Mouse (Mus musculus) hindbrain, embryonic 14.5 days (tissue): ENCODE measurements around the gene Pabpc6. TPM values are rescaled to one million over a fixed set of nuclear protein-coding genes. Genes with fewer than 3 reads are reported as not detected.

Source experiments
- ATAC-seq: fragments of 200-750 bp; cut with Nextera tagmentation; 2 replicates; pipeline ENCODE4 v1.8.0; 2017; ENCODE audit warnings: moderate number of reproducible peaks, mild to moderate bottlenecking, moderate TSS enrichment, moderate library complexity; ENCODE audit not compliant: low FRiP score
- DNase-seq: peaks from one replicate; pipeline ENCODE4 v3.0.0-alpha.2; 2015; ENCODE audit warnings: low spot score
- H3K27ac ChIP-seq: fragments of 300-500 bp; sonication (generic); 2 replicates; pipeline ENCODE4 v1.5.1; 2014; ENCODE audit warnings: mild to moderate bottlenecking, moderate library complexity
- H3K27me3 ChIP-seq: fragments of 300-500 bp; sonication (generic); 2 replicates; pipeline ENCODE4 v1.6.1; 2014; ENCODE audit warnings: mild to moderate bottlenecking, low read length, mixed read lengths; ENCODE audit not compliant: control insufficient read depth, insufficient read depth
- H3K36me3 ChIP-seq: fragments of 300-500 bp; sonication (generic); replicated peaks from 2 replicates; pipeline ENCODE4 v1.6.1; 2014; ENCODE audit not compliant: control insufficient read depth, insufficient read depth
- H3K4me1 ChIP-seq: fragments of 300-500 bp; sonication (generic); replicated peaks from 2 replicates; pipeline ENCODE4 v1.6.1; 2014; ENCODE audit warnings: antibody characterized with exemption, low read length, mixed read lengths; ENCODE audit not compliant: control insufficient read depth, insufficient read depth
- H3K4me2 ChIP-seq: fragments of 300-500 bp; sonication (generic); replicated peaks from 2 replicates; pipeline ENCODE4 v1.6.1; 2014; ENCODE audit warnings: mild to moderate bottlenecking, moderate library complexity
- H3K4me3 ChIP-seq: fragments of 300-500 bp; sonication (generic); replicated peaks from 2 replicates; pipeline ENCODE4 v1.5.1; 2014; ENCODE audit warnings: mild to moderate bottlenecking, low read length
- H3K9ac ChIP-seq: fragments of 300-500 bp; sonication (generic); 2 replicates; pipeline ENCODE4 v1.6.1; 2014
- H3K9me3 ChIP-seq: fragments of 300-500 bp; sonication (generic); 2 replicates; pipeline ENCODE4 v1.6.1; 2016; ENCODE audit warnings: low read length; ENCODE audit not compliant: control insufficient read depth
- WGBS: fragments of 180-500 bp; shearing (Covaris S2); extraction: QIAGEN DNeasy Blood & Tissue Kit; methylation state at CpG from one replicate; pipeline ENCODE4 v1.1.7; 2014; 5-methylcytosine and 5-hydroxymethylcytosine counted together
- polyA plus RNA-seq: library from polyadenylated mRNA; unstranded; fragments of >200 nt; fragmentation: Nextera tagmentation; extraction: Ambion mirVana; gene quantifications from 2 replicates; pipeline ENCODE4 v1.2.1, GENCODE M21; 2014

The Pabpc6 gene
- polyA plus RNA-seq, 1 experiment from 2014 or later, result not detected

GRCm38 (mm10) chr17:9667955-9668354, 1.6 kb downstream of the Pabpc6 start:
- Histone ChIP-seq H3K4me2 (no peak overlapping the region), H3K36me3 (no peaks in the 10 kb centered on the region), H3K9ac (no peak overlapping the region), H3K27ac (no peak overlapping the region), H3K4me3 (no peak overlapping the region), H3K4me1 (no peaks in the 10 kb centered on the region), H3K9me3 (peaks cover 7% of the 10 kb centered on the region; the same call in 1 of the 2 replicates), H3K27me3 (no peaks in the 10 kb centered on the region)
- DNase-seq, result no peak
- no peak for ATAC-seq
- WGBS, result 86% methylated on average over 9 of the region's 9 CpGs

- Histone ChIP-seq H3K27me3 (no peaks in the 10 kb centered on the region), H3K9me3 (no peaks in the 10 kb centered on the region), H3K9ac (no peak overlapping the region), H3K4me2 (no peak overlapping the region), H3K36me3 (no peaks in the 10 kb centered on the region), H3K4me1 (no peaks in the 10 kb centered on the region), H3K4me3 (no peak overlapping the region), H3K27ac (no peak overlapping the region)
- 93% methylated on average over 5 of the region's 5 CpGs for WGBS
- DNase-seq (no peak), ATAC-seq (no peak)
Observed at GRCm38 (mm10) chr17:9658651-9659050, 10.9 kb downstream of the Pabpc6 start.

GRCm38 (mm10) chr17:9654155-9654554, 15.4 kb downstream of the Pabpc6 start:
- no peaks in the 10 kb centered on the region for H3K9me3 ChIP-seq
- H3K27me3 ChIP-seq, result no peaks in the 10 kb centered on the region
- H3K4me3 ChIP-seq, result no peak overlapping the region
- H3K4me2 ChIP-seq, result no peak overlapping the region
- no peaks in the 10 kb centered on the region for H3K4me1 ChIP-seq
- DNase-seq (no peak), ATAC-seq (no peak)
- H3K9ac ChIP-seq, result no peak overlapping the region
- no peaks in the 10 kb centered on the region for H3K36me3 ChIP-seq
- no peak overlapping the region for H3K27ac ChIP-seq
- WGBS, result 81% methylated on average over 3 of the region's 3 CpGs

GRCm38 (mm10) chr17:9647644-9648043, 21.9 kb downstream of the Pabpc6 start:
- Histone ChIP-seq H3K27ac (peak overlapping the region; percentile 20; the same call in 1 of the 2 replicates), H3K4me1 (0 out of 2 replicates have a peak, but pooled peaks cover 4% of the 10 kb centered on the region), H3K27me3 (no peaks in the 10 kb centered on the region), H3K9me3 (no peaks in the 10 kb centered on the region), H3K36me3 (no peaks in the 10 kb centered on the region), H3K9ac (no peak overlapping the region), H3K4me3 (no peak overlapping the region), H3K4me2 (no peak overlapping the region)
- WGBS, result 37% methylated on average over 4 of the region's 4 CpGs
- ATAC-seq (no peak), DNase-seq (no peak)

GRCm38 (mm10) chr17:9643657-9644180, 25.8 kb downstream of the Pabpc6 start:
- no peak for ATAC-seq
- DNase-seq, result no peak

GRCm38 (mm10) chr17:9637011-9637410, 32.5 kb downstream of the Pabpc6 start:
- Histone ChIP-seq H3K36me3 (no peaks in the 10 kb centered on the region), H3K27me3 (no peaks in the 10 kb centered on the region), H3K4me2 (no peak overlapping the region), H3K4me3 (no peak overlapping the region), H3K9ac (no peak overlapping the region), H3K9me3 (no peaks in the 10 kb centered on the region), H3K27ac (no peak overlapping the region), H3K4me1 (no peaks in the 10 kb centered on the region)
- WGBS, result 90% methylated on average over 4 of the region's 4 CpGs
- ATAC-seq (no peak), DNase-seq (no peak)

More at GRCm38 (mm10) chr17:9643657-9644180, 25.8 kb downstream of the Pabpc6 start:
- no peak overlapping the region for H3K4me2 ChIP-seq
- H3K36me3 ChIP-seq, result no peaks in the 10 kb centered on the region
- H3K4me1 ChIP-seq, result 0 out of 2 replicates have a peak, but pooled peaks cover 4% of the 10 kb centered on the region
- no peak overlapping the region for H3K27ac ChIP-seq
- H3K9ac ChIP-seq, result no peak overlapping the region
- no peaks in the 10 kb centered on the region for H3K9me3 ChIP-seq
- H3K27me3 ChIP-seq, result no peaks in the 10 kb centered on the region
- WGBS, result 62% methylated on average over 7 of the region's 7 CpGs
- no peak overlapping the region for H3K4me3 ChIP-seq

- Histone ChIP-seq H3K9ac (no peak overlapping the region), H3K36me3 (no peaks in the 10 kb centered on the region), H3K27ac (peak overlapping the region; percentile 47), H3K27me3 (no peaks in the 10 kb centered on the region), H3K4me3 (no peak overlapping the region), H3K4me2 (no peak overlapping the region), H3K4me1 (no peaks in the 10 kb centered on the region), H3K9me3 (no peaks in the 10 kb centered on the region)
- DNase-seq (no peak), ATAC-seq (peak; percentile 60; the same call in 1 of the 2 replicates)
- 40% methylated on average over 16 of the region's 16 CpGs for WGBS
Observed at GRCm38 (mm10) chr17:9632579-9633252, 36.8 kb downstream of the Pabpc6 start.

- 43% methylated on average over 5 of the region's 5 CpGs for WGBS
- no peak for ATAC-seq
- H3K27me3 ChIP-seq, result no peaks in the 10 kb centered on the region
- H3K4me2 ChIP-seq, result no peak overlapping the region
- peak overlapping the region; percentile 47 for H3K27ac ChIP-seq
- peak; percentile 72 for DNase-seq
- no peaks in the 10 kb centered on the region for H3K36me3 ChIP-seq
- H3K4me1 ChIP-seq, result no peaks in the 10 kb centered on the region
- H3K9ac ChIP-seq, result no peak overlapping the region
- H3K9me3 ChIP-seq, result no peaks in the 10 kb centered on the region
- no peak overlapping the region for H3K4me3 ChIP-seq
Observed at GRCm38 (mm10) chr17:9632140-9632539, 37.4 kb downstream of the Pabpc6 start.

GRCm38 (mm10) chr17:9631081-9631480, 38.4 kb downstream of the Pabpc6 start:
- H3K4me3 ChIP-seq, result no peak overlapping the region
- no peaks in the 10 kb centered on the region for H3K27me3 ChIP-seq
- no peak for DNase-seq
- no peaks in the 10 kb centered on the region for H3K9me3 ChIP-seq
- 53% methylated on average over 1 of the region's 1 CpGs for WGBS
- no peak overlapping the region for H3K4me2 ChIP-seq
- no peak for ATAC-seq
- H3K27ac ChIP-seq, result no peak overlapping the region
- H3K36me3 ChIP-seq, result no peaks in the 10 kb centered on the region
- no peak overlapping the region for H3K9ac ChIP-seq
- no peaks in the 10 kb centered on the region for H3K4me1 ChIP-seq
